Mouse (Mus musculus) adrenal gland, postnatal 10 days (tissue): ENCODE measurements around the gene Lrrc39. TPM values are rescaled to one million over a fixed set of nuclear protein-coding genes. Genes with fewer than 3 reads are reported as not detected.

Experiments
- DNase-seq: peaks from one replicate; pipeline ENCODE4 v3.0.0; 2021; ENCODE audit warnings: mixed read lengths
- total RNA-seq, 2 experiments: library from RNA; stranded (reverse); gene quantifications; 2 replicates each; pipeline ENCODE4 v1.2.3; 2021

The Lrrc39 gene
- total RNA-seq, 2 experiments from 2014 or later: 6.7 to 12.3 TPM

DNA sequence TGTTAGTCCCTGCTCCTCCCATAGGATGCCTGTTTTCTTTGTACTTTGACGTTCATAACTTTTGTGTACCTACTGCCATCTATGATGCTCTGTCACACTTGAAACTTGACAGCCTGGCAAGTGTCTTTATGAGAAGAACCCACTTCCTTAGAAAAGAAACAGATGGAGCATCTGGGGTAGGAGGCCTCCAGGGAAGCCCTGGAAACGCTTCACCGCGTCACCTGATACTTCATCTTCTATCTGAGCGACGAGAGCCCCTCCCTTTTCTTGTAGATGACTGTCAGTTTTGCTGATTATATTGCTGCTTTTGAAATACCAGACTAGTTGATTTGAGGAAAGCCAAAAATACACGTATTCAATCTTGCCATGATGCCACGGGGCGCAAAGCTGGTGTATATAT lies 41.8 kb downstream of the Lrrc39 start:
- DNase-seq: no peak

DNA sequence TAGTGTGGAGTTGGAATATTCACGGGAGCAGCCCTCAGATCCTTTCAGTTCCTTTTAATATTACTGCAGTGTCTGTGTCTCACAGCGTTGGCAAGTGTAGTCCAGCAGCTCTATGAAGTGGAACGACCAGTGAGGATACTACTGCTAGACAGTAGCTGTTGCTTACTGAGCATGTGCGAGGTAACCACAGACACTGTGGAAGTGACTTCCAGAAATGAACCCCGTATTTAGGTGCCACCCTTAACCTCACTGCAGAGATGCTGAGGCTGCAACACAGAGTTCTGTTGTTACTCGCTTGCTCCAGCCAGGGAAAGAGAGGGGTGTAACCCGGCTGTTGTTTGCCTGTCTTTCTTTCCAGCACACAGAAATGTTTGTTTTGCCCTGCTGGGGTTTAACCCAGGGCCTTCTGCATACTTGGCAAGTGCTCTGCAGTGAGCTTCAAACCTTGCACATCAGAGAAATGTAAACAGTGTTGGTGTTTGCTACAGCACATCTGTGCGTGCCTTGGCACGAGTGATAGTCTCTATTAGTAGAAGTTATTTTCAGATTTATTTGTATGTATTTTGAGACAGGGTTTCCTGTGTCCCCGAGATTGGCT lies 51.6 kb downstream of the Lrrc39 start, which contains the start of gene Trmt13:
Trmt13 (minus strand) TSS at position 293 of the 598 bp plus-strand sequence.
- DNase-seq: no peak

DNA sequence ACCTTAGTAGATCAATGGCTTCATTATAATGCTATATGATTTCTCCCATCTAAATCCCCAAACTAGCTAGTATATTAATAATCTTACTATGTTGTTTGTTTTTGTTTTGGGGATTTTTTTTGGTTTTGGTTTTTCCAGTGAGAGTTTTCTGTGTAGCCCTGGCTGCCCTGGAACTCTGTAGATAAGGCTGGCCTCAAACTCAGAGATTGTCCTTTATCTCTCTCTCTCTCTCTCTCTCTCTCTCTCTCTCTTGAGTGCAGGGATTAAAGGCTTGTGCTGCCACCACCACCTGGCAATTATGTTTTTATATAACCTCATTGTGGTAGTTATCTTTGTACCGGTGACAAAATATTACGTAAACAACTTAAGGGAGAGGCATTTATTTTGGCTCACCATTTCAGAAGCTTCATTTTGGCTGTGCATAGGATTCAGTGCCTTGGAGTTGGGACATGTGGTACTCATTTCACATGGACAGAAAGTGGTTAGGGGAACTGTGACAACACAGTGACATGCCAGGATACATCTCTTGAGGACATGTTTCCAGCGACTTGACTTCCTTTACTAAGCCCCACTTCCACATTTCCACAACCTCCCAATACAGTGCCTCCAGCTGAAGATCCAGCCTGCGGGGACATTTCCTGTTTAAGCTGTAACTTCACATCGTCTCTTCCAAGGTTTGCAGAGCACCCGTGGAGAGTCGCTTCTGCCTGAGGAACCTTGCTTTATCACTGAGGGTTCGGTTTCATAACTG lies 52.7 kb downstream of the Lrrc39 start:
- DNase-seq: no peak

DNA sequence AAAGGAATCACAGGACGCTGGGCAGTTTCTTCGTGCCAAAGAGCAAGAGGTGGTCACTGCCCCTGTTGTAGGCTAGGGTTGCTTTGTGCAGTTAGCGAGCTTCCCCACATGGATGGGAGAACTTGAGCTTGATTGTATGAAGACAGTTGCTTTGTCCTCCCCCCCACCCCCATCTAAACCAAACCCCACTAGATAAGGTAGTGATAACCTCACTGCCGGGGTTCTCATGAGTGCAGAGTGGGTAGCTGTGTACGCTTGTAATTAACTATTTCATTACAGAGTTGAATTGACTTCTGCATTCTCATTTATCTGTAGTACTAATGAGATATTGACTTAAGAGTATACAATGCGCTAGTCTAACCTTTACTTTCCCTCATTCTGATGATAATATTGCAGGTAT lies 56.1 kb downstream of the Lrrc39 start:
- no peak for DNase-seq

DNA sequence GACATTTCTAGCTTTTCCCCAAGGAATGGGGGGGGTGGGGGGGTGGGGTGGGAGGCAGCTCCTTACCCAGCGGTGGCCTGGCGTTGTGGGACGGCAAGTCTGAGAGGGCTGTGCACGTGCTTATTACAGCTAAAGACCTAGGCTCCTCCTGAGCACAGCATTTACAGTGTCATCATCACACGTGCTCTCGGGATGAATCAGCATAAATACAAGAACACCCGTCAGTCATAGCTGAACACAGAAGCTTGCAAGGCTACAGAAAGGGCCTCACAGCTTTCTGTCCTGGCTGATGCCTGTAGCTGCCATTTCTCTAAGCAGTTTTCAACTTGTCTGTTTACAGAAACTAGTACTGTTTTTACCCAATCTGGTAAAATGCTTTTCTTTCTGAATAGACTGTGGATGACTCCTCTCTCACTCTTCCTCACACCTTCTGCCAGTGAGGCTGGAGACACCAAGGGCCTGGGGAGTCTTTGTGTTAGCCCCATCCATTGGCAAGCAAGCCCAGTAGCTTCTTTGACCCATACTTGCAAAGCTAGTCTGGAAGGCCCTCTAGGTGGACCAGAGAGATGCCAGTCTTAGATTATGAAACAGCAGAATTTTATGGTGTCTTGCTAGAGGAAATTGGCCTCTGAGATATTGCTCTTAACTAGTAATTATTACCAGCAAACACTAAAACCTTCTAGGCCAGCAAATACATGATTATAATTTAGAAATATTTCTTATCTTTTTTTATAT lies 58.0 kb downstream of the Lrrc39 start:
- no peak for DNase-seq

DNA sequence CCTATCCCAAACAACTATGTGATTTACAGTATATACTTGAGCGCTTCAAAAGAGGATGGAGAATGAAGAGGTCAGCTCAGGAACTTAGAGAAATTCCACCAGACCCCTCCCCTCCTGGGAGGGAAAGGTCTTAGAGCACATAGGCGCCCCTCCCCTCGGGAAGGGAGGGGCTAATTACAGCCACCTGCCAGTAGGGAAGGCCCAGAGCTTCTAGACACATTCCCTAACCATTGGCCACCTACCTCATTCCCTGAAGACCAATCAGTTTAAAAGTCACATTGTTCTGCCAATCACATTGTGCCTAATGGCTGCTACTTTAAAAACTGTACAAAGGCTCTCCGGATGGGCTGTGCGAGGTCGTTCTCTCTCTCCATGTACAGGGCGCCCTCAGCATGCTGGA lies 59.9 kb downstream of the Lrrc39 start:
- DNase-seq: no peak

DNA sequence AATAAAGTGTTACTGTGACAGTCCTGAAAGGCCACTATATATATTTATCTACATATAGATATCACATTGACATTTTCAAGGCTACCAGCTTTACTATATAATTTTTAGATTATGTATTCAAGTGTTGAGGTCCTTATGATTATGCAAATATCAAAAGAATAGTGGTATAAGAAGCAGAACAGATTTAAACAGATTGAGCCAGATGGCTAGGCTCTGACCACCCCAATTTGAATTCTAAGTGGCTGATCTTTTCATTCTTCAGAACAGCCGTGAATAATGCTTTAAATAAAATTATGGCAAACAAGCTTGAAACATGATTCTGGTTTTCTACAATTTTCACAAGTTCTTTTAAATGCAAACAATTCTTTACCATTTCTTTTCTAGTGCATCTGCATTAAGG lies 68.7 kb downstream of the Lrrc39 start:
- no peak for DNase-seq

Other genes starting within 250 kb of the Lrrc39 start
- 10 to 100 TPM; 10.3 to 12.7 TPM for gene Cdc14a, start 138.9 kb upstream of the Lrrc39 start, total RNA-seq
- gene Rtca, start 54.8 kb upstream of the Lrrc39 start, total RNA-seq: 10 to 100 TPM; 35.4 to 37.2 TPM
- 10 to 100 TPM; 83.4 to 87.7 TPM for gene Dbt, start 49.9 kb upstream of the Lrrc39 start, total RNA-seq
- 1 to 10 TPM; 4.5 to 6.6 TPM for gene Sass6, start 32.0 kb downstream of the Lrrc39 start, total RNA-seq
- gene Trmt13, start 51.6 kb downstream of the Lrrc39 start, total RNA-seq: 10 to 100 TPM; 12.0 to 15.5 TPM
- 10 to 100 TPM; 44.3 to 47.9 TPM for gene Mfsd14a, start 99.7 kb downstream of the Lrrc39 start, total RNA-seq
- not detected for gene Gm43191, start 118.3 kb downstream of the Lrrc39 start, total RNA-seq
- 10 to 100 TPM; 28.4 to 28.9 TPM for gene Slc35a3, start 149.9 kb downstream of the Lrrc39 start, total RNA-seq
- gene Agl, start 245.2 kb downstream of the Lrrc39 start, total RNA-seq: 10 to 100 TPM; 43.5 to 66.5 TPM